Mouse (Mus musculus) testis, adult 2 months (tissue): Measurements from ENCODE around the gene Aoc3.

ENCODE experiments used
- CTCF ChIP-seq: fragments of 200-500 bp; IDR thresholded peaks from 2 replicates; pipeline ENCODE4 v1.5.1; 2012; ENCODE audit warnings: low read depth, mild to moderate bottlenecking, inconsistent platforms, low read length, moderate library complexity; ENCODE audit not compliant: control insufficient read depth, insufficient read depth, insufficient replicate concordance
- POLR2A ChIP-seq: fragments of 200-500 bp; IDR thresholded peaks from 2 replicates; pipeline ENCODE4 v1.6.1; 2012; ENCODE audit warnings: low read depth, mild to moderate bottlenecking, inconsistent platforms, low read length, moderate library complexity; ENCODE audit not compliant: control insufficient read depth

GRCm38 (mm10) chr11:101302004-101302798 lies 28.2 kb upstream of the Aoc3 start, which contains the start of gene Becn1:
- TF ChIP-seq POLR2A (peak; percentile 71), CTCF (peak; percentile 98)
